Mouse (Mus musculus): ENCODE results near the gene Angptl3. TPM values are rescaled to one million over a fixed set of nuclear protein-coding genes. Genes with fewer than 3 reads are reported as not detected.

Angptl3 gene
- total RNA-seq, 1 experiment from 2014 or later, result 2.1 TPM

DNA sequence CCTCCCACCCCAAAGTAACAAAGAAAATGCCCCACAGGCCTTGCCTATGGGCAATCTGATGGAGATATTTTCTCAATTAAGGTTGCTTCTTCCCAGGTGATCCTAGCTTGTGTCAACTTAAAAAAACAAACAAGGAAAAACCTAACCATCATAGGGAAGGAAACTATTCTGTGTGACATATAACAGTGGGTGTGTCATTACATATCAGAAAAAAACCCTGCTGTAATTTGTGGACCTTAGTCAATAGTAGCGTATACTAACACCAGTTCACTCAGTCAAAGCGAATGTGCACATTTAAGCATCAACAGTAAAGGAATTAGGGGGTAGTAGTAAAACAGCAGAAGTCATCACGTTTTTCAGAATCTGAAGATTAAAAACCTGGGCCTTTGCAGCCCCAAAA, 61.0 kb downstream of the Angptl3 start:
- no peak for ATAC-seq (replicated peaks in 1 of 2; ENCODE audit: insufficient read depth in 1 of 2, low FRiP score in 2 of 2, low TSS enrichment in 1 of 2, low read depth in 1 of 2, poor library complexity in 2 of 2, severe bottlenecking in 2 of 2)

Other genes with a start within 250 kb of the Angptl3 start
- gene Kank4, start 213.4 kb upstream of the Angptl3 start, total RNA-seq (2017), result not detected in 2 replicates
- gene I0C0044D17Rik, start 207.1 kb upstream of the Angptl3 start, total RNA-seq (2017), result not detected in 2 replicates
- gene Usp1, start 107.1 kb upstream of the Angptl3 start, total RNA-seq (2017), result 141 and 149 TPM in 2 replicates
- gene Dock7, start 90.0 kb downstream of the Angptl3 start, total RNA-seq (2017), result 63.0 and 72.2 TPM in 2 replicates
- 12.3 and 15.5 TPM in 2 replicates for gene Atg4c, start 163.0 kb downstream of the Angptl3 start, total RNA-seq (2017)

Data from hematopoietic stem cell, adult 5-6 weeks (primary cell).